Mouse (Mus musculus) forebrain, embryonic 11.5 days (tissue): ENCODE measurements around the gene Muc3. TPM values are rescaled to one million over a fixed set of nuclear protein-coding genes. Genes with fewer than 3 reads are reported as not detected.

Source experiments
- ATAC-seq: fragments of 200-750 bp; cut with Nextera tagmentation; replicated peaks from 2 replicates; pipeline ENCODE4 v1.8.0; 2017; ENCODE audit warnings: moderate TSS enrichment; ENCODE audit not compliant: low FRiP score
- DNase-seq: peaks from one replicate; pipeline ENCODE4 v3.0.0-alpha.2; 2017; ENCODE audit warnings: low spot score
- H3K27ac ChIP-seq: fragments of 300-500 bp; sonication (generic); 2 replicates; pipeline ENCODE4 v1.5.1; 2014; ENCODE audit warnings: low read depth, low read length
- H3K27me3 ChIP-seq: fragments of 300-500 bp; sonication (generic); 2 replicates; pipeline ENCODE4 v1.6.1; 2014; ENCODE audit warnings: mild to moderate bottlenecking, low read length, mixed read lengths; ENCODE audit not compliant: control insufficient read depth, insufficient read depth
- H3K36me3 ChIP-seq: fragments of 300-500 bp; sonication (generic); 2 replicates; pipeline ENCODE4 v1.6.1; 2014; ENCODE audit warnings: mild to moderate bottlenecking, low read length, moderate library complexity, mixed read lengths; ENCODE audit not compliant: control insufficient read depth, insufficient read depth
- H3K4me1 ChIP-seq: fragments of 300-500 bp; sonication (generic); replicated peaks from 2 replicates; pipeline ENCODE4 v1.6.1; 2014; ENCODE audit warnings: low read length, mixed read lengths; ENCODE audit not compliant: control insufficient read depth, insufficient read depth
- H3K4me2 ChIP-seq: fragments of 300-500 bp; sonication (generic); 2 replicates; pipeline ENCODE4 v1.6.1; 2014; ENCODE audit warnings: low read depth, mild to moderate bottlenecking, low read length, moderate library complexity, mixed read lengths; ENCODE audit not compliant: severe bottlenecking
- H3K4me3 ChIP-seq: fragments of 300-500 bp; sonication (generic); 2 replicates; pipeline ENCODE4 v1.5.1; 2014; ENCODE audit warnings: low read depth, low read length
- H3K9ac ChIP-seq: fragments of 300-500 bp; sonication (generic); 2 replicates; pipeline ENCODE4 v1.6.1; 2014; ENCODE audit warnings: low read length
- H3K9me3 ChIP-seq: fragments of 300-500 bp; sonication (generic); 2 replicates; pipeline ENCODE4 v1.6.1; 2016; ENCODE audit warnings: low read length, mixed read lengths; ENCODE audit not compliant: control insufficient read depth
- WGBS: fragments of 180-500 bp; shearing (Covaris S2); extraction: QIAGEN DNeasy Blood & Tissue Kit; methylation state at CpG from one replicate; pipeline ENCODE4 v1.1.7; 2014; 5-methylcytosine and 5-hydroxymethylcytosine counted together
- polyA plus RNA-seq: library from polyadenylated mRNA; unstranded; fragments of >200 nt; fragmentation: Nextera tagmentation; extraction: Ambion mirVana; gene quantifications from 2 replicates; pipeline ENCODE4 v1.2.1, GENCODE M21; 2014

Muc3 gene
- polyA plus RNA-seq, 1 experiment from 2014 or later = not detected

DNA sequence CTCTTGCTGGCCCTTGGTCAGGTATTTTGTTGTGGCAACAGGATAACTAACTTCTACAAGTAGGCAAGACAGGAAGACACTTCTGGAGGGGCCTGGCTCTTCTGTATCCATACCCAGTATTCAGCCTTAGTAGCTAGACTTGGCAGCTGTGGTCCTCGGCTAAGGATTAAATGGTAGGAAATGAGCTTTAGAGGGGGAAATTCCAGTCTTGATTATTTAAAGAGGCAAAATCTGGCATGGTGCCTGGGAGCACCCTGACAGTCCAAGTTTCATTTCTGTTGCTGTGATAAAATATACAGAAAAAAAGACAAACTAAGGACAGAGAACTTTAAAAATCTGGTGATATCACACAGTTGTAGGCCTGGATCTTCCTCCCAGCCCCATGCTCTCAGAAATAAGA, 53.1 kb downstream of the Muc3 start:
- ATAC-seq (no peak), DNase-seq (no peak)
- Histone ChIP-seq H3K9me3 (no peaks in the 10 kb centered on the region), H3K4me2 (no peak overlapping the region), H3K4me3 (no peak overlapping the region), H3K36me3 (no peaks in the 10 kb centered on the region), H3K27ac (no peak overlapping the region), H3K27me3 (no peaks in the 10 kb centered on the region), H3K4me1 (no peaks in the 10 kb centered on the region), H3K9ac (no peak overlapping the region)
- WGBS = 85% methylated on average over 1 of the region's 1 CpGs

GRCm38 (mm10) chr5:137095135-137095534, 54.0 kb downstream of the Muc3 start:
- 88% methylated on average over 10 of the region's 10 CpGs for WGBS
- no peak overlapping the region for H3K9ac ChIP-seq
- H3K36me3 ChIP-seq = no peaks in the 10 kb centered on the region
- no peaks in the 10 kb centered on the region for H3K27me3 ChIP-seq
- H3K4me2 ChIP-seq = no peak overlapping the region
- no peak overlapping the region for H3K4me3 ChIP-seq
- H3K27ac ChIP-seq = no peak overlapping the region
- no peaks in the 10 kb centered on the region for H3K9me3 ChIP-seq
- ATAC-seq (no peak), DNase-seq (no peak)
- no peaks in the 10 kb centered on the region for H3K4me1 ChIP-seq

GRCm38 (mm10) chr5:137093720-137094119, 55.4 kb downstream of the Muc3 start:
- Histone ChIP-seq H3K27ac (no peak overlapping the region), H3K9ac (no peak overlapping the region), H3K4me3 (no peak overlapping the region), H3K4me2 (no peak overlapping the region), H3K9me3 (no peaks in the 10 kb centered on the region), H3K36me3 (no peaks in the 10 kb centered on the region), H3K27me3 (no peaks in the 10 kb centered on the region), H3K4me1 (no peaks in the 10 kb centered on the region)
- DNase-seq (no peak), ATAC-seq (no peak)
- 79% methylated on average over 9 of the region's 9 CpGs for WGBS

DNA sequence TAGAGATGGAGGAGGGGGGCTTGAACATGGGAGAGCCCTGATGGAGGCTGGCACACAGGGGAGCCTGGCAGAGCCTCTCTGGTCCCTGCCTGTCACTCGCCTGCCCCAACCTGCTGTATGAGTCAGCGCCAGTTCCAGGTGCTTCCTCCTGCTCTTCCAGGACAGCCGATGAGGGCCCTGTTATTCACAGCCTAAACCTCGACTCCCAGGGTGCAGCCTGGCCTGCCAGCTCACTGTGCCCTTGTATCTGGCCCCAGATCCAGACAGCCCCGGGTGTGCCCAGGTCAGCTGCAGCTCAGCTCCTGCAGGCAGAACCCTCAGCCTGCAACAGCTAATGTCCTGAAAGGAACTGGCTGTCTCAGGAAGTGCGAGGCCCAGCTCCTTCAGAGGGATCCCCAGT, 57.6 kb downstream of the Muc3 start:
- H3K27ac ChIP-seq = no peak overlapping the region
- 59% methylated on average over 6 of the region's 6 CpGs for WGBS
- H3K9ac ChIP-seq = no peak overlapping the region
- no peak overlapping the region for H3K4me3 ChIP-seq
- no peaks in the 10 kb centered on the region for H3K27me3 ChIP-seq
- H3K4me2 ChIP-seq = no peak overlapping the region
- ATAC-seq (no peak), DNase-seq (no peak)
- no peaks in the 10 kb centered on the region for H3K36me3 ChIP-seq
- no peaks in the 10 kb centered on the region for H3K4me1 ChIP-seq
- no peaks in the 10 kb centered on the region for H3K9me3 ChIP-seq

DNA sequence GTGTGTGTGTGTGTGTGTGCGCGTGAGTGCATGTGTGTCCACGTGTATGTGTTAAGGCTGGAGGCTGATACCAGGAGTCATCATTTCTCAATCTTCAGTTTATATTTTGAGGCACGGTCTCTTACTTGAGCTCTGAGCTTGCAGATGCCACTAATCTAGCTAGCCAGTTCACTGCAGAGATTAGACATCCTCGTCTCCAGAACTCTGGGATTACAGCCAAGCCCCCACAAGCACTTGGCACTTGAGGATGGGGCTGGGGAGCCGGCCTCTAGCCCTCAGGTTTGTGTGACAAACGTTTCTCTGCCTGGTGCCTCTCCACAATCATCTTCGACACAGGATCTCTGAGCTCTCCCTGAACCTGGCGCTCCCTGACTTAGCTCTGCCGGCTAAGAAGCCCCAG, 58.3 kb downstream of the Muc3 start:
- no peak overlapping the region for H3K27ac ChIP-seq
- no peak for ATAC-seq
- H3K4me2 ChIP-seq = no peak overlapping the region
- DNase-seq = no peak
- no peaks in the 10 kb centered on the region for H3K36me3 ChIP-seq
- no peaks in the 10 kb centered on the region for H3K9me3 ChIP-seq
- no peaks in the 10 kb centered on the region for H3K4me1 ChIP-seq
- H3K9ac ChIP-seq = no peak overlapping the region
- WGBS = 77% methylated on average over 10 of the region's 10 CpGs
- no peak overlapping the region for H3K4me3 ChIP-seq
- H3K27me3 ChIP-seq = no peaks in the 10 kb centered on the region

- Histone ChIP-seq H3K9ac (no peak overlapping the region), H3K4me2 (no peak overlapping the region), H3K4me3 (no peak overlapping the region), H3K36me3 (no peaks in the 10 kb centered on the region), H3K27ac (no peak overlapping the region), H3K27me3 (no peaks in the 10 kb centered on the region), H3K9me3 (no peaks in the 10 kb centered on the region), H3K4me1 (no peaks in the 10 kb centered on the region)
- WGBS = 86% methylated on average over 8 of the region's 8 CpGs
- ATAC-seq (no peak), DNase-seq (no peak)
Observed at GRCm38 (mm10) chr5:137087410-137087809, 61.7 kb downstream of the Muc3 start.

DNA sequence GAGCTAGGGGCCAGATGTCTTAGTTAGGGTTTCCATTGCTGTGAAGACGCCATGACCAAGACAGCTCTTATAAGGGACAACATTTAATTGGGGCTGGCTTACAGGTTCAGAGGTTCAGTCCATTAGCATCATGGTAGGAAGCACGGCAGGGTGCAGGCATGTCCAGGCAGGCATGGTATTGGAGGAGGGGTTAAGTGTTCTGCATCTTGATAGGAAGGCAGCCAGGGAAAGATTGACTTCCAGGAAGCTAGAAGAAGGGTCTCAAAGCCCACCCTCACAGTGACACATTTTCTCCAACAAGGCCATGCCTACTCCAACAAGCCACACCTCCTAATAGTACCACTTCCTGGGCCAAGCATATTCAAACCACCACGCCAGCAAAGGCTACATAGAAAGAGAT, 63.4 kb downstream of the Muc3 start:
- Histone ChIP-seq H3K27me3 (no peaks in the 10 kb centered on the region), H3K27ac (no peak overlapping the region), H3K4me2 (no peak overlapping the region), H3K9me3 (no peaks in the 10 kb centered on the region), H3K36me3 (no peaks in the 10 kb centered on the region), H3K4me1 (no peaks in the 10 kb centered on the region), H3K4me3 (no peak overlapping the region), H3K9ac (no peak overlapping the region)
- WGBS = 76% methylated on average over 3 of the region's 3 CpGs
- ATAC-seq (no peak), DNase-seq (no peak)

GRCm38 (mm10) chr5:137085021-137085420, 64.1 kb downstream of the Muc3 start:
- H3K4me2 ChIP-seq = no peak overlapping the region
- H3K4me1 ChIP-seq = no peaks in the 10 kb centered on the region
- H3K36me3 ChIP-seq = no peaks in the 10 kb centered on the region
- DNase-seq (no peak), ATAC-seq (no peak)
- H3K27me3 ChIP-seq = no peaks in the 10 kb centered on the region
- 88% methylated on average over 6 of the region's 6 CpGs for WGBS
- H3K27ac ChIP-seq = no peak overlapping the region
- H3K9me3 ChIP-seq = no peaks in the 10 kb centered on the region
- H3K4me3 ChIP-seq = no peak overlapping the region
- no peak overlapping the region for H3K9ac ChIP-seq
